Mouse (Mus musculus): ENCODE results near the gene Dlgap3.

Dlgap3 gene

GRCm38 (mm10) chr4:127278451-127279001 is 109.5 kb downstream of the Dlgap3 start:
- DNase-seq, result no peak

DNA sequence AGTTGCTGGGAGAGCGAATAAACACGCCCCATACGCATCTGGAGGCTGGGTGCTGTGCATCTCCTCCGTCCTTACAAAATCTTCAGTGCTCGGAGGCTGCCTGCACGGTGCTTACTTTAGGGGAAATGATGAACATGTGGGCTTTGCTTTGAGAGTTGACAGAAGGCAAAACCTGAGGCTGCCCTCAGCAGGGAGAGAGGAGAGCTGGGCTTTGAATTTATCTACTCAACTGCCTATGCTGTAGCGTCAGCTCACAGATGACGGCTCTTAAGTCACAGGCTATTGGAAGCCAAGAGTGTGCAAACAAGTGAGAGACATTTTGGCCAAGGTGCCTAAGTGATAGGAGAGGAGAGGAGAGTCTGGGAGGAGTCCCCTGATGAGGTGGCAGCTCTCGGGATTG is 110.2 kb downstream of the Dlgap3 start:
- no peak for DNase-seq
